Mouse (Mus musculus): ENCODE measurements around the gene Magi2.
"Not testable (repeated sequence)": the region's sequence is repeated elsewhere in the genome, so short reads cannot be mapped to it uniquely, and the experiment has no call there.

Magi2 gene

DNA sequence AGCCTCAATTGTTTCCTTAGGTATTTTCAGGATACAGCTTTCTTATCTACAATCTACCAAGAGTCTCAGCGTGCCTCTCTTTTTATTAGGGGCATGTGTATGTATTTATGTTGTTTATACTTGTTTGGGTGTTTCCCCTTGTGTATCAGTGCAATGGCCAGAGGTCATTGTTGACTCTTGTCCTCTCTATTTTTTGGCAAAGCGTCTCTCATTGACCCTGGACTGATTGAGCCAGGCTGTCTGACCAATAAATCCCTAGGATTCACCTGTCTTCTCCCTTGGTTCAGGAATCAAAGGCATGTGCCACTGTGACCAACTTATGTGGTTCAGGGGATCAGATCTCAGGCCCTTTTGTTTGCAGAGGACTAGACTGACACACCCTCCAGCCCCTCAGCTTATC, 1030.1 kb downstream of the Magi2 start:
- DNase-seq: no peak

DNA sequence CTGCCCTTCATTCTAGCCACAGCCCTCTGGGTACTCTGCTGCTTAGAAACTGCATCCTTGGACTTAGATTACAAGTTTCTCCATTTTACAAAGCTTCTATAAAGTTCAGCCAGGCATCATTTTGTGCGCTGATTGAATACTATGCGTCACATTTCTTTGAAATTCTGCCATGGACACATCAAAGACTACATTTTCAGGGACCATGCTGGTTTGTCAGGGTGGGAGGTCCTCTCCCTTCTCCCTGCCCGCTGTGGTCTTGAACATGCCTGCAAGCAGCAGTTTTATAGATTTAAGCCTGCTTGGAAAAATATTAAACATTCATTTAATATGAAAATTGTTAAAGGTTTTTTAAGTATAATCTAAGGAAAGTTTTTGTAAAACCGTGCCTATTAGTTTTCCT, 1030.6 kb downstream of the Magi2 start:
- no peak for DNase-seq

DNA sequence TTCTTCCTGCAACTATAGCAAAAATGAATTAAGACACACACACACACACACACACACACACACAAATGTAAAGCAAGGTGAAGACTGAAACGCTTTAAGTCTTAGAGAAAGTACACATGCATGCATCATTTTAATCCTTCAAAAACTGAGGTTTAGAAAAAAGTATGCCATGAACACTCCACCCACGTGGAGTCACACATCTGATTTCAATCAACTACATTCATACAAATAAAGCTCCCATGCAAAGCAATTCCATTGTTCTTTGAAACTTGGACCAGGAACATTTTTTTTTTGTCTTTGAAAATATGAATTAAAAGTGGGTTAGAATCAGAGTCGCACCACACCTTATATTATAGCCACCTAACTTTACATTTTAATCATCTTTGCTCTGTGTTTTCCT, 1032.9 kb downstream of the Magi2 start:
- no peak for DNase-seq

DNA sequence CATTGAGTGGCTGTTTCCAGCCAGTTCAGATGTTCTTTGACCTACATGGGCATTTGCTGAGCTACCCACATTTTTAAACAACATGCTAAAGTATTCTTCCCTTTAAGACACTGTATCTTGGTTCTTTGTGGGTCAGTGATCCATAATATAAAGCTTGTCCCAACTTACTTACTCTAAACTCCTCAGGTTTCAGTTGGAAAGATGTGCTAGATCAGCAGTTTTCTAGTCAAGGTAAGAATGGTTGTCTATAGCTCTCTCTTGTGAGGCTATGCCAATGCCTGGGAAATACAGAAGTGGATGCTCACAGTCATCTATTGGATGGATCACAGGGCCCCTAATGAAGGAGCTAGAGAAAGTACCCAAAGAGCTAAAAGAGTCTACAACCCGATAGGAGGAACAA, 1045.8 kb downstream of the Magi2 start:
- DNase-seq: not testable (repeated sequence)

DNA sequence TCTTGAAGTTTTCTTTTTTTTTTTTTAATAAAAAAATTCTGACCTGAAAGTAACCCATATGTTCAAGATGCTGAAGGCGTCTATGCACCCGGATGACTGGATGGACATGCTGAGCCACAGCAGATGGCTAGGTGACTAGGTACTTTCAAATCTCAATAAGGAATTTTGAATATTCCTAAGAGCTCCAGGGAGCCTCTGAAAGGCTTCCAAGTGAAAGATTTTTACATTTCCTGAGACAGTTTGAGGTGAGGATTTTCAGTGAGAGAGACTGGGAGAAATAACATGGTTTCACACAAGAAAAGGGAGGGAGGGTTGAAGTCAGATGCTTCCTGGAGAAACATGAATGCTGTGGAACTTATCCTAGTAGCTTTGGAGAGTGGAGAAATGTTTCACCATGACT, 1048.8 kb downstream of the Magi2 start:
- peak; percentile 40 to 55 for DNase-seq

DNA sequence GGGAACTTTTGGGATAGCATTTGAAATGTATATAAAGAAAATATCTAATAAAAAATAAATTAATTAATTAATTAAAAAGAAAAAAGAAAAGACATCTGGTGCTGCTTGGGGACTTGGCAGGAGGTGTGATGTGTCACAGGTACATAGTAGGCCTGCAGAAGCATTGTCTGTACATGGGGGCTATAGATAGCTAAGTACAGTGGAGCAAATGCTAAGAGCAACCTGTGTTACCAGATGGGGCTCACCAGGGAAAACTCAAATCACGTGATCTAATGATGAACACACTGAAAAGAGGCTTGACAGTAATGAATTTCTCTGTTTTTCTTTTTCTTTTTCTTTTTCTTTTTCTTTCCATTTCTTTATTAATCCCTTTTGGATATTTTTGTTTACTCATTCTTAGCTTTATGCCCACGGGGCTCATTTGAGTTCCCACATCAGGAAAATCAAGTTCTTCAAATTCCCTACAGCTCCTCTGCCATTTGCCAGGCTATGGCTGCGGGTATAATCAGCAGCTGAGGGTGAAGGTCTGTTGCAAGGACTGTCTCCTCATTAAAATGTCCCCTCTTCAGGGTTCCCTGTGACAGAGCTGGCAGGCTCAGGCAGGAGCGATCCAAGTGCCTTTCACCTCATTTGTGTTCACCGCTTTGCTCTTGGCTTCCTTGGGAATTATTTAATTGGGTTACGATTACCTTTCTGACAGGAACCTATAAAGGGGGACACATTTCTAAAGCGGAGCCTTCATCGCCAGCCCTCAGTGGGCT, 1058.4 kb downstream of the Magi2 start:
- peak; percentile 43 to 52 for DNase-seq

DNA sequence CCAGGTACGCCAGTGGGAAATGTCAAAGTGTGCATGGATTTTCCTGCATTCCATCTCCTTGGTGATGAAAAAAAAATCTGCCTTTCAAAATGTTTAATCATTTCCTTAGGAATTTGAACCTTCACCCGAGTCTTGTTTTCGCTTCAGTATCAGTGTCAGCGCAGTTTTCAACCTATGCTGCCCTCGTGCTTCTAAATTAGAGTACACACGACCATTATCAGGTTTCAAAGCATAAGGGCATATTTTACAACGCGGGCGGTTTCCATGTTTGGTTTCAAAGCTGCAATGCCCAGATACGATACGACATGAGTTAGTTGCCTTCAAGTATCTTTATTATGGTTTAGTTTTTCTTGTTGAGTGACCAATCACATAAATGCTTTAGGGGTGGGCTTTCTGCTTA, 1067.7 kb downstream of the Magi2 start:
- DNase-seq: no peak

DNA sequence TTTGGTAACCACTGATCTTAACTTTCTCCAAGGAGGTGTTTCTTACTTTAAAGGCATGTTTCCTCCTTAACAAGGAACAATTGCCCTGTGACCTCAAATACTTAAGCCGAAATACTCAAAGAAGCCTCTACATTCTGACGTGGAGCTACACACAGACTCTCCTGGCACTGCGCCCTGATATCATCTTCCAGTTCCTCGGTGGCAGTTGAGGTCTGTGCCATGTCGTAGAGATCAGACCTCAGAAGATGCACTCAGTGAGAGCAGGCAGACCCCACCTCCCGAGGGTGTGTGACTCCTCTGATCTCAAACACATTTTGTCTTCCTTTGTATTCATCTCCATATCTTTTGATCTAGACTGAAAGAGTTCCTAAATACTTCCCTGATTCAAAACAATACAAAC, 1073.0 kb downstream of the Magi2 start:
- DNase-seq: peak; percentile 59 to 71

DNA sequence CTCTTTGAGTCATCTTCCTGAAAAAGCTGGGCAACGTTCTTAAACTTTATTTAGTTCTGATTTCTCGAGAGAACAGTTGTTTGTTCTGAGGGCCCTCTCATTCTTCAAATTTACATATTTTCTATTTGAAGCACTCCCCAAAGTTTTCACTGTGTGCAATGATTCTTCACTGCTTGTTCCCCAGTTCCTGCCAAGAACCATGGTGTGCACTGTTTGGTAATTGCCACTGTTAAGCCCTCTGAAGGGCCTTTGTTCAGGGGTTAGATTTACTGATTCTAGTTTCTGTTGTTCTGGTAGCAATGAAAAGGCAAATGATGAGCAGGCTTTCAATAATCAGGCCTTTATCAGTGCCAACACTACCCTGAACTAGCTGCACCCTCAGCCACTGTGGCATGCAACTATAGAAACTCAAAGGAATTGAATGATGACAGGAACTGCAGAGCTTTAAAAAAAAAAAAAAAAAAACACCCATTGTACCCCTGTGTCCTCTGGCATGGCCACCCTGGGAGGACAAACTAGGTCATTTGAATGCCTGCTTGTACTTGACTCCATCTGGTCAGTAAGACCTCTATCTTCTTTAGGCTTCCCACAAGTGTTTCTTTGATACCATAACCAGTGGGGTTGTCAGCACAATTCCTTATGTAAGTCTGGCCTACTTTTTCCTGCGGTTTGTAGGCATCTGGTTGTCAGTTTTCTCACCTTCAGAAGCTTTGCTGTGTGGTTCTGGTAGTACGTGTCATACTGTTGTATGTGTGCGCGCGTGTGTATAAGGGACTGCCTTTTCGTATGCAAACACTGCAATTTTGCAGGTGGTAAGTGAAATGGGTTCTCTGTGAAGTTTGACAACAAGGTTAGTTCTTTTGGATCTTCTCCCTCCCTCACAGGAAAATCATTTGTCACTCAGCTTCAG, 1076.5 kb downstream of the Magi2 start:
- DNase-seq: peak in 1 of 2 experiments; percentile 12

DNA sequence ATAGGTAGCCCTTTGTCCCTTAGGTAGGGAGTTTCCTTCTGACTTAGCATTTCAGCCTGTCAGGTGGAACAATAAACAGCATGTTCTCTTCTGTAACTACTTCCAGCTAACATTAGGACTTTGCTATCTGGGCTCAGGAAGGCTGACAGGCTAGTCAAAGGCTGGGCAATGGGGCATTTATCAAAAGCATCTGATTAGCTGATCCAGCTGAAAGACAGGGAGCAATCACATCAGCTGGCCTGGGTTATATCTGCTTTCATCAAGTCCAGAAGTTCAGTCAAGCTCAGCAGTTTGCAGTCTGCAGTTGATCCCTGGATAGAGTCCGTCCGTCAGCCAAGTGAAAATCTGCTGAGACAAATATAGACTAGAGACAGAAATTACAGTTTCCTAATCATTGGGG, 1094.1 kb downstream of the Magi2 start:
- DNase-seq: no peak

DNA sequence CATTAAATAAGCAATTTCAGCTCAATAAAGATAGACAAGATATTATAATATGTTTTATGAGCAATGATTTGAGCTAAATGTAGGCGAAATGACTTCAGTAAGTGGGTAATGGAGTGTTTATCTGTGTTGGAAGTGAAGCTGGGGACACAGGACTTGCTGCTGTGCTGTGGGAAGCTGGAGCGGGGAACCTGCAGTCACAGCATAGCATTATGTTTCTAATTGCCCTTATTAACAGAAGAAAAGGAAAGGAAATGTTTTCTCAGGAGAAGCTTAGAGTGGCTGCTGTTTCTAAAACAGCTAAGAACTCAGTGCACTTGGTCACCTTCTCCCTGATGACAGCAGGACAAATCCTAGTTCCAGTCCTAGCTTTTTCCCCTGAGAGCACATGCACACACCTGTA, 1098.5 kb downstream of the Magi2 start:
- no peak for DNase-seq

DNA sequence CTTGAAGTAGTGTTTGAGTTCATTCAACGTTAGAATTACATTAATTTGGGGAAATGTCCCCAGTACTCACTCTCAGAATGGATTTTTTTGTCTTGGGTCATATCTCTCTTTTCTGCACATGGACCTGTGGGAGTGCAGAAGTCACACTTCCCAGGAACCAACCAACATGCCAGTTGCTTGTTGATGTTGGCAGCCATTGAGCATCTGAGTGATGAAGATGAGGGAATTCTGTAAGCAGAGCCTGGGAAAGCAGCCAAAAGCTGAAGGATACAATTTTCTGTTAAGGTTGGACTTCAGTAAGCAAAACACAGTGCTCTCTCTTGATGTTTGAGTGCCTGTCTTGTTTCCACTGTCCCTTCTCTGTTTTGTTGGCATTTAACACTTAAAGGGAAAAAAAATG, 1102.1 kb downstream of the Magi2 start:
- DNase-seq: peak in 1 of 2 experiments; percentile 19

DNA sequence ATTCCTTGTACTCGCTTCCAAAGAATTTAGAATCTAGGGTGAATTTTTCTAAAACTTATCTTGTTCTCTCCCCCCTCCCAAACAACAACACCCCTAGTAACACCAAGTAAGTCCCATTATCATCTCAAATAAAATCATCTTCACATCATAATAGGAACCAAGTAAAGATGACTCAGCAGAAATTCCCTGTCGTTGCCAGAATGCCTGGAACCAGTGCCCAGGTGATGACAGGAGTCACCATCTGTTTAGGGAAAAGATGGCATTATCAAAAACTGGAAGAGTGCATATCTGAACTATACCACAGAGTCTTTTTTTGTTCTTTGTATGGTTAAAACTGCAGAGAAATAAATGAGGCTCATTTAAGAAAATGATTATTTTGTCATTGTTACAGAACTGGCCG, 1103.2 kb downstream of the Magi2 start:
- DNase-seq: peak; percentile 68 to 75

DNA sequence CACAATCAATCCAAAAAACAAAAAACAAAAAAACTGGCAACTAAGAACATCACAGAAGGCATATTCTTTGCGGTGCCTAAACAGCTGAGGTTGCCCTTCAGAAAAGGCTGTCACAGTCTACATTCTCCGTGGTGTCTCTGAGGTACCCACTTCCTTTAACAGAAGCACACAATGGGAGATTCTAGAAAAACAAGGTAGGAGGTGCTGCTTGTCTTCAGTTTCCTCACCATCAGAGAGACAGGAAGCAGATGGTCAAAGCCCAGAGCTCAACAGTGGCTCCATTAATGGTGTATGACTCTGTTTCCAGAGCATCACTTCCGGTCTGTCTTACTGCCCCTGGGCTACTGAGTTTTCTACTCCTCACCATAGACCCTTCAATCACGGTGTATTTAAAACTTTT, 1105.7 kb downstream of the Magi2 start:
- DNase-seq: no peak

DNA sequence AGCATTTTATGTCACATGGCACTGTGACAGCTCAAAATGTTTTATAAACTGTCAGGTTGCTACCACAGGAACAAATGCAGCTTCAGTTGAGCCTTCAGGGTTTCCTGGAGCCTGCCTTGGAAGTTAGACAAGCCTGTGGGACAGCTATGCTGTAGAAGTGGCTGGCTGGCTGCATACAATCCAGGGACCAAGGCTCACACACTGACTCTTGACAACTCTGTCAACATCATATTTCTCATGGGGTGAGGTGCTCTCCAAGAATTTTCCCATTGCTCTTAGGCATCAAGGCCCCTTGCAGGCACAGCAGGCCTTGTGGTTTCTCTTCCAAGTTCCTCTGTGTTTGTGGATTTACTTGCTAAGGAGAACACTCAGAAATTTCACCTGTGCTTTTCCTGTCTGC, 1107.7 kb downstream of the Magi2 start:
- DNase-seq: no peak

DNA sequence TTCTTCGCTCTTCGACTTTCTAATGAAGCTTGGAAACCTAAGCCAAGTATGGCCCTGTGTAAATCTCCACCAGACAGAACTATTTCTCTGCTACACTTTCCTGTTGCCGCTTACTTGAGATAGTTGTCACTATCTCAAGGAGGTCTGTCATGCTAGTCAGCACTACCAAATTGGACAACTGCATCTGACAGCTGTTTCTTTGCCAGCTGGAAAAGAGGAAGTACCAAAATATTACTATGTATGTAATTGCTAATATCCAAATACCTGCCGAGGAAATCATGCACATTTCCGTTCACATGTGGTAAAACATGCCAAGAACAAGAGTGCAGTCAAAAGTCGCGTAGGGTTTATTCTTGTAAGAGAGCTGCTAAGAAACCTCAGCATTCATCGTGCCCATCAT, 1126.1 kb downstream of the Magi2 start:
- DNase-seq: no peak

DNA sequence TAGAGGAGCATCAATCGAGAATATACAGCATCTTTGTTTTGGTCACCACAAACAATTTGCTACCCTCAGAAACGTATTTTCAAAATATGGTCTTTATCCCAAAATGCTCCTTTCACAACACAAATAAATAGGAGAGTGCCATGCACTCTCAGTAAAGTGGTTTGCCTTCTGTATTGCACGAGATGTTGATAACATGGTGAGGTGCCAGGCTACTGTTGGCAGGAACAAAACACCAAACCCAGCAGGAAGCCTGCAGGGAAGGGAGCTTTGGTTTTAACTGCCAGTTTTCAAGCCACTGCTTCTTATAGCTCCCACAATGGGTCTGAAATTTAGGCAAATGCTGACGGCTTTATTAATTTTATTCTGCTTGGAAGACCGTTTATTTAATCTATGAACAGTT, 1131.6 kb downstream of the Magi2 start:
- DNase-seq: peak; percentile 89 to 90

DNA sequence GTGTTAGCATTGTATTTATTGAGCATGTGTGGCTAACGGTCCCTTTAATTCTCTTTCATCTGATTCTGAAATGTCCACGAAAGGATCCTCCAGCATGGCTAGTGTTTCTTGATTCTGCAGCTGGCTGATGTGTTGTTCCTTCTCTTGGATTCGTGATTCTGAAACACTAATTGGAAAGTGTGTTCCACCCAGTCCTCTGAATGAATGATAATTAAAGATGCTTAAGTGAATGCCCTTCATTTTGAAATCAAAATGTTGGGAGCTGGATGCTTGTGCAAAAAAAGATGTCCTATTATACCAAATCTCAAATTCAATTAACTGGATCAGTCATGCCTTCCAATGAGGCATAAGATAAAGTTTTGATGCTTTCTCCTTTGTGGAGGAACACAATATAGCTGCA, 1132.2 kb downstream of the Magi2 start:
- peak in 1 of 2 experiments; percentile 14 for DNase-seq

DNA sequence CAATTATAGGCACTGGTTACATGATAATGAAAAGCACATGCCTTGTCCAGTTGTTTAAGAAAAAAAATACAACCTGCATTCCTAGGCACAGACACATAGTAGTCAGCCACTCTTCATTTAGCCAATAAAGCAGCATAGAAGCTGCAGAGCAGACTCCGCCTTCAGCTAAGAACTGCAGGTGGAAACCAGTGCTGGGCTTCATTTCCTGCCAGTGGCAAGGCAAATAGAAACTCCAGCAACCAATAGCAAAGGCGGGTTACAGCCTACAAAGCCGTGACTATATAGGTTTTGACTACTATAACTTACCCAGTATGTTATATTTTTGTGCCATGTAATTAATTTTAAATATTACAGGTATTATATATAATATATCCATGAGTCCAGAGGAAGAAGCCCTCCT, 1135.3 kb downstream of the Magi2 start:
- no peak for DNase-seq

DNA sequence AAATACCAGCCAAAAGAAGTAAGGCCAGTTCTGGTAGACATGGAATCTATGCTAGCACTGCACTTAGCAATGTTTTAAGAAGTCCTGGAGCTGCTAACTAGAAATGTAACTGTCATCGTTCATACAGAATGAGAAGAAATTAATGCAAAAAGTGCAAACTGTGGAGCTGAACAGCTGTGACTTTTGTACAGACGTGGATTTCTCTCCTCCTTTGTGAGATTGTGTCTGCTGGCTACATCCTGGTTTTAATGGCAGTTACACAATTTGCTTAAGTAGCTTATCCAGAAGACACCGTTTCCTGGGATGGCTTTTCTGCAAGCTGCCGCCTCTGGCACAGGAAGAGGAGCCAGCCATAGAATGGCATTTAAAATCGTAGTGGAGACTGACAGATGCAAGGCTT, 1136.4 kb downstream of the Magi2 start:
- DNase-seq: no peak

DNA sequence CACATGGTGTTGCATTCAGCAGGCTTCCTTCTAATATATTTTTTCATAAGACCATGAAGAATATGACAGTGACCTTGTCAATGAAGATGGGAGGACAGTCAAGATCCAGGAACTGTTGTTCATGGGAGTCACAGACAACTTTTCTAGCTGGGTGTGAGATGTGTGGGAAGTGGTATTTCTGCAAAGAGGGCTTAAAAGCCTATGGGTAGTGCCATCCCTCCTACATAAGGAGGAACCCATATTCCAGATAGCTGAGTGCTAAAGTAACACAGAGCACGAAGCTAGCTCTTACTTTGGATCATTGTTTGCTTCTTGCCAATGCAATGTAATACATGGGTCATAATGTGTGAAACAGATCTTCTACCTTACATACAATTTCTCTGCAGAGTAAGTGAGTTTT, 1146.8 kb downstream of the Magi2 start:
- DNase-seq: no peak

DNA sequence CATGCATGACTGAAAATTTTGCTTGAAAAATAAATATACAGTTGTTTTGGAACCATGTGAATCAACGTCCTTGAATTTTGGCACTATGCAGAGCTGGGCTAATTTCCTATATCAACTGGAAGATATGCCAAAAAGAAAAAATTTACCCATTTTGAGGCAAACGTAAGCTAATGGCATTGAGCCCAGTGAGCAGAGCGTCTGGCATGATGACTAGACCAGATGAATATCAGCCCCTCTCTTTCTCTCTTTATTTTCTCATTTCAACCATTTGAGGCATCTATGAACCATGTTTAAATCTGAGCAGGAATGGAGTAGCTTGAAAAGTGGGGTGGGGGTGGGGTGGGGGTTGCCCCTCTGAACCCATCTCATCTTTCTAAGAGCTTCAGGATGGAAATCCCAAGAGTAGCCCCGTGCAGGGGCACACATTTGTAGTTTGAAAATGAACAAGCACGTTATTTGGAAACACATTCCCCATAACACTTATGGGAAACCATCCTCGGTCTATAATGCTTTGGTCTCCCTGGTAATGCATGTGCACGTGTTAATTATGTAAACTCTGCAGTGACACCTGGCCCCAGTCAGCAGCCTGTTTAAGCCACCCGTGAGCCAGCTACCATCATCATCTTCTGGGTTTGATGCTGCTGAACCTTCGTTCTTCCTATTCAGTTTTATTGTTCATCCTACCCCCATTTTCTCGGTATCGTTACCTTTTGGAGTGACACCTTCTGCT, 1151.4 kb downstream of the Magi2 start:
- peak; percentile 64 for DNase-seq

DNA sequence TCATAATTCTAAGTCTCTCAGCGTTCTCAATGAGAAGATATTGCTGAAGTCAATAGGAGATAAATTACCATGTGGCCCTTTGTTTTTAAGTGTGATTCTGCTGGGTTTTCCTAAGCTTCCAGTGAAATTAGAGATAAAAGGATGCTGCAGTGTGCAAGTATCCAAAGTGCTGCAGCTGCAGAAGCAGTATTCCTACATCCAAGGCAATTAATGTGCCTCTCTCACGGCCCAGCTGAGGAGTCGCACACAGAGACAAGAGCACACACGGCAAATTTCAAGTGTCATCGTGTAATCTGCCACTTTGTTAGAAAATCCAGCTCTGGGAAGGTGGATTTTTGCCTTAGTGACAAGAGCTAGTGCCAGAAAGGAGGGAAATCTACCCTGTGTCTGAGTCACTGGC, 1177.7 kb downstream of the Magi2 start:
- DNase-seq: no peak
